Mouse (Mus musculus): ENCODE measurements at regions not wholly inside any gene's neighbourhood (a gene's known extent, or its start where the extent isn't known, plus 50 kb on each side); places are given as distances from the start of the nearest gene placed in this dataset.

- no peak for ATAC-seq (ENCODE audit: insufficient read depth, low FRiP score, low read depth)
- no peak overlapping the region for H3K9ac ChIP-seq
- no peaks in the 10 kb centered on the region for H3K4me1 ChIP-seq
- no peaks in the 10 kb centered on the region for H3K36me3 ChIP-seq
- no peak overlapping the region for H3K4me2 ChIP-seq
- no peaks in the 10 kb centered on the region for H3K9me3 ChIP-seq
- no peaks in the 10 kb centered on the region for H3K27me3 ChIP-seq (replicated peaks)
- H3K27ac ChIP-seq: no peak overlapping the region
- WGBS: 32% methylated on average over 3 of the region's 3 CpGs
- H3K4me3 ChIP-seq (replicated peaks): no peak overlapping the region
These were observed 58.6 kb downstream of the Tspan17 start for GRCm38 (mm10) chr13:54847764-54848183.

- no peak overlapping the region for H3K27ac ChIP-seq
- 45% methylated on average over 4 of the region's 4 CpGs for WGBS
- no peak overlapping the region for H3K4me3 ChIP-seq (replicated peaks)
- H3K9me3 ChIP-seq: no peaks in the 10 kb centered on the region
- H3K9ac ChIP-seq: no peak overlapping the region
- H3K27me3 ChIP-seq (replicated peaks): no peaks in the 10 kb centered on the region
- no peak for ATAC-seq (ENCODE audit: insufficient read depth, low FRiP score, low read depth)
- H3K4me2 ChIP-seq: no peak overlapping the region
- H3K4me1 ChIP-seq: no peaks in the 10 kb centered on the region
- H3K36me3 ChIP-seq: no peaks in the 10 kb centered on the region
These were observed 62.0 kb downstream of the Tspan17 start for GRCm38 (mm10) chr13:54851131-54851530.

GRCm38 (mm10) chr13:54855333-54856238, 66.4 kb downstream of the Tspan17 start:
- no peaks in the 10 kb centered on the region for H3K4me1 ChIP-seq
- H3K9ac ChIP-seq: no peak overlapping the region
- WGBS: 49% methylated on average over 14 of the region's 14 CpGs
- no peak overlapping the region for H3K4me3 ChIP-seq (replicated peaks)
- no peaks in the 10 kb centered on the region for H3K27me3 ChIP-seq (replicated peaks)
- no peaks in the 10 kb centered on the region for H3K9me3 ChIP-seq
- H3K4me2 ChIP-seq: no peak overlapping the region
- no peak overlapping the region for H3K27ac ChIP-seq
- no peaks in the 10 kb centered on the region for H3K36me3 ChIP-seq
- no peak for ATAC-seq (ENCODE audit: insufficient read depth, low FRiP score, low read depth)

- H3K9me3 ChIP-seq: no peaks in the 10 kb centered on the region
- no peak overlapping the region for H3K9ac ChIP-seq
- H3K27me3 ChIP-seq (replicated peaks): no peaks in the 10 kb centered on the region
- 79% methylated on average over 4 of the region's 4 CpGs for WGBS
- no peaks in the 10 kb centered on the region for H3K4me1 ChIP-seq
- no peak overlapping the region for H3K27ac ChIP-seq
- no peaks in the 10 kb centered on the region for H3K36me3 ChIP-seq
- H3K4me2 ChIP-seq: no peak overlapping the region
- no peak overlapping the region for H3K4me3 ChIP-seq (replicated peaks)
- ATAC-seq (ENCODE audit: insufficient read depth, low FRiP score, low read depth): no peak
These were observed 73.8 kb downstream of the Tspan17 start for GRCm38 (mm10) chr13:54862931-54863330.

- Histone ChIP-seq H3K4me3 (replicated peaks) (no peak overlapping the region), H3K9me3 (no peaks in the 10 kb centered on the region), H3K27me3 (replicated peaks) (no peaks in the 10 kb centered on the region), H3K36me3 (no peaks in the 10 kb centered on the region), H3K9ac (no peak overlapping the region), H3K4me1 (no peaks in the 10 kb centered on the region), H3K27ac (no peak overlapping the region), H3K4me2 (no peak overlapping the region)
- WGBS: 32% methylated on average over 10 of the region's 10 CpGs
- no peak for ATAC-seq (ENCODE audit: insufficient read depth, low FRiP score, low read depth)
These were observed 74.9 kb downstream of the Tspan17 start for GRCm38 (mm10) chr13:54864048-54864447.

GRCm38 (mm10) chr13:54872004-54872403, 77.2 kb upstream of the Unc5a start:
- H3K4me1 ChIP-seq: 0 out of 2 replicates have a peak, but pooled peaks cover 8% of the 10 kb centered on the region
- H3K9ac ChIP-seq: no peak overlapping the region
- H3K9me3 ChIP-seq: no peaks in the 10 kb centered on the region
- no peaks in the 10 kb centered on the region for H3K36me3 ChIP-seq
- no peak overlapping the region for H3K27ac ChIP-seq
- ATAC-seq (ENCODE audit: insufficient read depth, low FRiP score, low read depth): no peak
- peaks cover 32% of the 10 kb centered on the region for H3K27me3 ChIP-seq (replicated peaks)
- 21% methylated on average over 12 of the region's 12 CpGs for WGBS
- no peak overlapping the region for H3K4me3 ChIP-seq (replicated peaks)
- H3K4me2 ChIP-seq: no peak overlapping the region

- Histone ChIP-seq H3K36me3 (no peaks in the 10 kb centered on the region), H3K27ac (no peak overlapping the region), H3K4me3 (replicated peaks) (no peak overlapping the region), H3K27me3 (replicated peaks) (peaks cover 32% of the 10 kb centered on the region), H3K4me2 (no peak overlapping the region), H3K9ac (no peak overlapping the region), H3K9me3 (no peaks in the 10 kb centered on the region), H3K4me1 (0 out of 2 replicates have a peak, but pooled peaks cover 8% of the 10 kb centered on the region)
- ATAC-seq (ENCODE audit: insufficient read depth, low FRiP score, low read depth): no peak
- 46% methylated on average over 9 of the region's 9 CpGs for WGBS
These were observed 75.3 kb upstream of the Unc5a start for GRCm38 (mm10) chr13:54873882-54874281.

- ATAC-seq (ENCODE audit: insufficient read depth, low FRiP score, low read depth): no peak
- H3K27ac ChIP-seq: no peak overlapping the region
- no peaks in the 10 kb centered on the region for H3K9me3 ChIP-seq
- no peak overlapping the region; the same call in 1 of the 2 replicates for H3K4me2 ChIP-seq
- no peak overlapping the region for H3K9ac ChIP-seq
- H3K4me3 ChIP-seq (replicated peaks): 0 out of 2 replicates have a peak overlapping the region, but pooled peaks have one; percentile 2
- 0 out of 2 replicates have a peak, but pooled peaks cover 8% of the 10 kb centered on the region for H3K4me1 ChIP-seq
- H3K36me3 ChIP-seq: no peaks in the 10 kb centered on the region
- H3K27me3 ChIP-seq (replicated peaks): peaks cover 32% of the 10 kb centered on the region
- 2% methylated on average over 38 of the region's 38 CpGs for WGBS
These were observed 74.7 kb upstream of the Unc5a start for GRCm38 (mm10) chr13:54874291-54875200.

- Histone ChIP-seq H3K4me1 (0 out of 2 replicates have a peak, but pooled peaks cover 8% of the 10 kb centered on the region), H3K4me3 (replicated peaks) (no peak overlapping the region), H3K9ac (no peak overlapping the region), H3K36me3 (no peaks in the 10 kb centered on the region), H3K9me3 (no peaks in the 10 kb centered on the region), H3K4me2 (no peak overlapping the region), H3K27ac (no peak overlapping the region), H3K27me3 (replicated peaks) (peaks cover 32% of the 10 kb centered on the region)
- 34% methylated on average over 8 of the region's 8 CpGs for WGBS
- no peak for ATAC-seq (ENCODE audit: insufficient read depth, low FRiP score, low read depth)
These were observed 72.7 kb upstream of the Unc5a start for GRCm38 (mm10) chr13:54876556-54876955.

GRCm38 (mm10) chr13:54877656-54878055, 71.6 kb upstream of the Unc5a start:
- Histone ChIP-seq H3K9ac (no peak overlapping the region), H3K9me3 (no peaks in the 10 kb centered on the region), H3K36me3 (no peaks in the 10 kb centered on the region), H3K4me1 (0 out of 2 replicates have a peak, but pooled peaks cover 8% of the 10 kb centered on the region), H3K4me2 (no peak overlapping the region), H3K27me3 (replicated peaks) (peaks cover 29% of the 10 kb centered on the region), H3K4me3 (replicated peaks) (no peak overlapping the region), H3K27ac (no peak overlapping the region)
- ATAC-seq (ENCODE audit: insufficient read depth, low FRiP score, low read depth): no peak
- 82% methylated on average over 8 of the region's 8 CpGs for WGBS

- ATAC-seq (ENCODE audit: insufficient read depth, low FRiP score, low read depth): no peak
- Histone ChIP-seq H3K27ac (no peak overlapping the region), H3K27me3 (replicated peaks) (peaks cover 17% of the 10 kb centered on the region), H3K9ac (no peak overlapping the region), H3K4me1 (0 out of 2 replicates have a peak, but pooled peaks cover 5% of the 10 kb centered on the region), H3K4me2 (no peak overlapping the region), H3K9me3 (no peaks in the 10 kb centered on the region), H3K36me3 (no peaks in the 10 kb centered on the region), H3K4me3 (replicated peaks) (no peak overlapping the region)
- 69% methylated on average over 5 of the region's 5 CpGs for WGBS
These were observed 69.9 kb upstream of the Unc5a start for GRCm38 (mm10) chr13:54879325-54879724.

GRCm38 (mm10) chr13:54880204-54880603, 69.0 kb upstream of the Unc5a start:
- no peak for ATAC-seq (ENCODE audit: insufficient read depth, low FRiP score, low read depth)
- H3K9ac ChIP-seq: no peak overlapping the region
- H3K4me3 ChIP-seq (replicated peaks): no peak overlapping the region
- H3K36me3 ChIP-seq: no peaks in the 10 kb centered on the region
- 53% methylated on average over 2 of the region's 2 CpGs for WGBS
- H3K4me2 ChIP-seq: no peak overlapping the region
- H3K4me1 ChIP-seq: no peaks in the 10 kb centered on the region
- no peak overlapping the region for H3K27ac ChIP-seq
- no peaks in the 10 kb centered on the region for H3K9me3 ChIP-seq
- peaks cover 8% of the 10 kb centered on the region for H3K27me3 ChIP-seq (replicated peaks)
